Mouse (Mus musculus): ENCODE measurements at regions not wholly inside any gene's neighbourhood (a gene's known extent, or its start where the extent isn't known, plus 50 kb on each side); places are given as distances from the start of the nearest gene placed in this dataset.

DNA sequence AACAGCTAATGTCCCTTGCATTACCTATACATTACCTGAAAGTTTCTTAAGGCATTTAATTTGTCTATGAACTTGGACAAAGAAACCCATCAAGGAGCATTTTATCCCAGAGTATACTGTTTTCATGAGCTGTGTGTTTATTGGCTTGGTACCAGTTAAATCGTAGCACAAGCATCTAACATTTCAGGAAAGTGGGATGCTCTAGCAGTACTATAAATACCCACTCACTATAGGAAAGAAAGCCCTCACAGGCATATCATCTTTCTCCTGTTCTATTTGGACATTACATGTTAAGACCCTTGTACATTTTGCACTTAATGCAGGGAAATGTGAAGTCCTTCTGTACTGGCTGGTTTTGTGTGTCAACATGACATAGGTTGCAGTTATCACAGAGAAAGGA is 163.9 kb downstream of the Ptprc start:
- DNase-seq (ENCODE audit: low spot score): no peak

DNA sequence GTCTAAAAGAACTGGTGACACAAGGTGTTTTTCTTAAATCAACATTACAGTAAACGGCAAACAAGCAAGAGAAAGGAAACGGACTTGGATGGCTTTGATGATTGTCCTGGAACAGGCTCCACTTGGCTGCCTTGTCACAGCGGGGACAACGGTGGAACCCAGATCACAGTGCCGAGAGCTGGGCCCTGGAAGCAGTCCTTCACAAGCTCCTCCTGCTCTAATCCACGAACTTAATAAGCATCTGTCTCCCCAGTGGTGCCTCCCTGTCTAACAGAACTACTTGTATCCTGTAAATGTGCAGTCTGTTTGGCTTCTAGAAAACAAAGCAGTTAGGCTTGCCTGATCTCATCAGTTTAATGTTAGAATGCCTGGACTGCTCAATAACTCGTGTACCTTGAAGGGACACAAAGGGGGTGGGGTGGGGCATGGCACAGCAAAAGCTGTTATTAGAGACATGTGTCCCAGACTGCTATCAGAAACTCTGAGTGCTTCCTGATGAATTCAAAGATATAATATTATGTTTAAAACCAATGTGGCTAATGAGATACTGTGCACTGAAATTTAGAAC is 164.5 kb downstream of the Ptprc start:
- DNase-seq (ENCODE audit: low spot score): no peak

DNA sequence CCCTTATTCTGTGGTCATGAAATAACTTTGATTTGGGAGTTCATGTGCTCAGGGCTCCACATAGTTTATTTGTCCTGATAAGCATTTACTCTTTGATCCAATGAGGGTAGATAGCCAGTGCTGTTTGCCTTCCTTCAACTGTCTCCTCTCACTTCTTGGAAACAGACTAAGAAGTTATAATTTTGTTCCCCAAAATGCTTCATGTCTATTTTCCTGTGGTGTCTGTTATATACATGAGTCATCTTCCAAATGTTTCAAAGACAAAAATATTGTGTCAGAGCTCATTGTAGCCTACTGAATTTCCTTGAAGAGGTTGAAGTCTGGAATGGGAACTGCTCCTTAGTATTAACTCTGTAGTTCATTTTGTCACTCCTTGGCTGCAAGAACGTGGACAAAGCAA is 168.7 kb downstream of the Ptprc start:
- no peak for DNase-seq (ENCODE audit: low spot score)

DNA sequence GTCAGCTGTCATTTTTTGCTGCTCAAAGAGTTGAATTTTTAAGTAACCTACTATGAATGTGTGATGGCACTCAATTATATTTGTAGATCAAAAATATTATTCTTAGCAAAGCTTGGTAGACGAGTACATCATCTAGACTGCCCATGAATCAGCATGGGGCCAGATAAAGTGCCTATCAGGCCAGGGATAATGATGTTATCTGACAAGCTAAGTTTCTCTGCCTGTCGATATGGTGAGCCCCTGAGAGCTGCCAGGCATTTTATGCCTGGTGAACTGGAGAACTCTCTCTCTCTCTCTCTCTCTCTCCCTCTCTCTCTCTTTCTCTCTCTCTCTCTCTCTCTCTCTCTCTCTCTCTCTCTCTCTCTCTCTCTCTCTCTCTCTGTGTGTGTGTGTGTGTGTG is 171.2 kb downstream of the Ptprc start:
- no peak for DNase-seq (ENCODE audit: low spot score)

DNA sequence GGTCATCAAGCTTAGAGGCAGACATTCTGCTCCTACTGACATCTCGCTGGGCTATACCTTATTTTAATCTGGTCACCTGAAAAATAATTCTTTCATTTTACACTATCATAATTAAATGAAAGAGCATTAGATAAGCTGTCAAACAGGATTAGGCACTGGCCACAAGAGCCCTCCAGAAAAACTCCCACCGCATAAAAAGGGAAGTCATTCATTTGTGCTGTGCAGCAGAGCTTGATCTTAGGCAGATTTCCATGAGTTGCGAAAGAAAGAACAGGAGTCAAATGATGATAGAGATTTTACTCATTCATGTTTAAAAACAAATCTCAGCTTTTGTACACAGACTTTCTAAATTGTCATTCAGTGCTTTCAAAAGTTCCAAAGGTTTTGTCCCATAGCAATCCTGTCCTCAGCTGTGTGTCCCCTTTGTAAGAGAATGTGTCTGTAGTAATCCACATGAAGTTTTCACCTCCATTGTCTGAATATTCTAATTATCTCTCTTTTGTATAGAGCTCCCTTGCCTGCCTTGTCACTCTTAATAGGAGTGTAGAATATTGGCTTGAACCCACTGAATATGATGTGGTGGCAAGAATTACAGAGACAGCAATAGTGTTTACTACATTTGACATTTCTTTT is 176.1 kb downstream of the Ptprc start:
- no peak for DNase-seq (ENCODE audit: low spot score)

DNA sequence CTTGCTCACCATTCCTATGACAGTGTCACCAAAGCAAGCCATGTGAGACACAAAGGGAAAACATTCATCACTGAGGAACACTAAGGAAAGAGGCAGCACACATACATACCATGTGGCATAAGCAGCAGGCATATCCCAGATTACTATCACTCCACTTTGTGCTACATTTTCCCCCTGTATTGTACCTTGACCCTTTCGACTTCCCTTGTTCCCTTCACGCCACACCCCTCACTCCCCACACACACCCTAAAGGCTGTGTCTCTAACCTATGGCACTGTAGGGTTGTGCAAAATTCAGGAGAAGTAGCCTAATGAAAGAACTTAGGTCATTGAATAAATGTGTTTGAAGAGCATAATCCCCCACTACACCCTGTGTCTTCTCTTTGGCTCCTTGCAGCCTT is 179.5 kb downstream of the Ptprc start:
- DNase-seq (ENCODE audit: low spot score): no peak

DNA sequence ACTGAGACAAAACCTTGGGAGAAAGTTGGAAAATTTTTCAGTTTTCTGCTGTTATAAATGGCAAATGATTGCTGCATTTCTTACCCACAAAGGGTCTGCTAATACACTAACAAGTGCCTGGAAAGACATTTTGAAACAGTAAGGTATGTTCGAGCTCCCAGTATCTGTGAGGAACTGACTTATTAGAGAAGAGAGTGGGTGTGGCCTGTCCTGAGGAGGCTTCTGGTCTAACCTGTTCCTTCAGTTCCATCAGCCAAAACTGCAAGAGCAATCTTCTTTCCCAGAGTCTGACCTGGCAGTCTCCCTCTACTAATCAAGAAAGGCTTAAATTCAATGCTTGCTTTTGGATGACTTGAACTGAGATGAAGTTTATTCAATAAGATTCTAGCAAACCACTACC is 183.6 kb downstream of the Ptprc start:
- no peak for DNase-seq (ENCODE audit: low spot score)

DNA sequence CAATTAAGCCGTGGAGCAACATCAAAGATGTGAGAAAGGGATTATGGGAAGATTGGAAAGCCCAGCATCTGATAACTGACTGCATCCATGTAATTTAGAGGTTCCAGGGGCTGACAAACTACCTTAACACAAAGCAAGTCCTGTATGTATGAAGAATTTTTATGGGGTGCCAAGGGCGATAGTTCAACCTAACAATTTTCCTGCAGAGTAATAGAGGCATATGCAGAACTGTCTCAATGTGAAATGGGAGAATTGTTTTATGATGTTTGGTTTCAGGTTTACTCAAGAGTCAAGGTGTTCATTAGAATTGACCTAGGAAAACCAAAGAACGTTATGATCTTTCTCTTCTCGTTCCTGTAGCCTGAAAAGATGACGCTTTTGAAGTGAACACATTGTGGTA is 184.1 kb downstream of the Ptprc start:
- DNase-seq (ENCODE audit: low spot score): no peak

DNA sequence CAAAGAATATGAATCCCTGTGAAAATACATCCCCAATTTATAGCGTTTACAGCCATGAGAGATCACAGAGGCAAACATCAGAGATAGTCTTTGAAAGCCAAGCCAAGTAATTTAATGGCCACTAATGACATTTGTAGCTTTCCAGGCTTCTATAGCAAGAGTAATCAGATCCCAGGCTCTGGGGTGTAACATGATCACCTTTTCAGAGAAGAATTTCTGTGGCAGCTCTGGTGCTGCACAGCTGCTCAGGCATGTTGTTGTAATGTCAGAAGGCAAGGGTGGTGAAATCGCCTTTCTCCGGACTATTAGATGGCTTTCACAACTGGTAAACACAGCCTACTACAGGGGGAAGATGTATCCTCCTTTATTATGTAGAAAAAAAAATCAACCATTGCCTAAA is 202.1 kb downstream of the Ptprc start:
- DNase-seq (ENCODE audit: low spot score): peak; percentile 62

DNA sequence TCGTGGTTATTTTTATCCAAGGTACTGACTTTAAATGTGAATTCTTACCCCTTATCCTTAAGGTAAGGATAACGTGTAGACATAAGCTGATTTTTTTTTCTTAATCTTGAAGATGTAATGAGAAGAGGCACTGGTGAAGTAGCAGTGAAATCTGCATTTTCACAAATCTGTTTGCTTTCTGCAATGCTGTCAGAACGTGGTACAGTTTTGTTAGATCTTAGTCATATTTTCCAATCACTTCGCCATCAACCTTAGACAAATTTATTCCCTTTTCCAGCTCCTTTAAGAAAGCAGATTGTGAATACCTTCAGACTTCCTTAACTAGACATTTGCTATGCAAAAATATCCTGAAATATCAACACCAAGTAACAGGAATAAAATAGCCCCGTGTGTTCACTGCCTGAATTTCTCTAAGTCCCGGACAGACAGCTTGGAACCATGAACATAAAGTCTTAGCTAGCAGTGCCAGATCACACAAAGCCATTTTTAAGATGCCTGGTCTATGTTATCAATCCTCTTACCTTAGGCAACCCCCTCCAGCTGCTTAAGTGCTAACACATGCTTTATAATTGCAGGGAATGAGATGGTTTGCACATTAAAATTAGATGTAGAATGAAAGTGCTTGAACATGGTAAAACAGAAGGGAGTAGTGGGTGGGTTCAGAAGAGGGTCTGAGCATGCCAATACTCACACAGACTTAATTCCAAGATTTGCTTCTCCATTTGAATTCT is 202.7 kb downstream of the Ptprc start:
- DNase-seq (ENCODE audit: low spot score): peak; percentile 17

DNA sequence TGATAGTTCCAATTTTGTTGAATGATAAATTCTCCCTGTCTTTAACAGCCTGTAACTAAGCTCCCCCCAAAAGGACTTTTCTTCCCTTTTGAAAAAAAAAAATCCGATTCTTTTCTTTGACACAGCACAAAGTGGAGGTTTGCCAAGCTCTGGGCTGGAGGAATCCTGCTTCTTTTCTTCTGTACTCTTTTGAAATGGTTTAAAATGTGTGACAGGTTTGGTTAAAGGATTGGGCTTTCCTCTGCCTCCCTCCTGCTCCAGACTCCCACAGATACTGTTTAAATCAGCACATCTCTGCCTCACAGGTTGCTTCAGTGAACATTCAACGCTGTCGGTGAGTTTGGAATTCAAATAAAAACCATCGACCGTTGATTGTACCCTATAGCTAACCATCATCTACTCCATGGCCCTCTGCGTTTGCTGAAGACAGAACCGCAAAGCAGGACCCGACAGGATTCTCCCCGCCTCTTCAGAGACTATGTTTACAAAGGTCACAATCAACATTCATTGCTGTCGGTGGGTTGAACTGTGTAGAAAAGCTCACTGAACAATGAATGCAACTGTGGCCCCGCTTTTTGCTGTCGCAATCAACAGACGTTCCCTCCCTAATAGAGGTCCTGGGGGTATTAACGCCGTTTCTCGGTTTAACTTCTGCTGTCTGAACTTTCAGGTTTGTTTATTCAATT is 209.2 kb downstream of the Ptprc start:
- DNase-seq (ENCODE audit: low spot score): no peak

DNA sequence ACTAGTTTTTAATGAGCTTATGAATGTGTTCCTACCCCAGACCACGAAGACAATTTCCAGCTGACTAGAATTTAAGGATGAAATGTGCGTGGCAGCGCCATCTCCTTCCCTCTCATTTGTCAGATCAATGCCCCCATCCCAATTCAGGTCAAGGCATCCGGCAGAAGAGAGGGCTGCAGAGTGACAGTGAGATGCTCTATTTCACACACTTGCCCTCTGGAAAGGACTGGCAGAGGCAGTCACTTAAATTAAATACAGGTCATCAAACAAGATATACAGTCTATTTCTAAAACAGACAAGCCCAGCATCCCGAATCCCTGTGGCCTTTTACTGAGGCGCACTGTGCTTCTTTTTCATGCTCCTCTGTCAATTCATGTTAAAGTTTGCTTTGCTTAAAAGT is 211.9 kb downstream of the Ptprc start:
- DNase-seq (ENCODE audit: low spot score): no peak

DNA sequence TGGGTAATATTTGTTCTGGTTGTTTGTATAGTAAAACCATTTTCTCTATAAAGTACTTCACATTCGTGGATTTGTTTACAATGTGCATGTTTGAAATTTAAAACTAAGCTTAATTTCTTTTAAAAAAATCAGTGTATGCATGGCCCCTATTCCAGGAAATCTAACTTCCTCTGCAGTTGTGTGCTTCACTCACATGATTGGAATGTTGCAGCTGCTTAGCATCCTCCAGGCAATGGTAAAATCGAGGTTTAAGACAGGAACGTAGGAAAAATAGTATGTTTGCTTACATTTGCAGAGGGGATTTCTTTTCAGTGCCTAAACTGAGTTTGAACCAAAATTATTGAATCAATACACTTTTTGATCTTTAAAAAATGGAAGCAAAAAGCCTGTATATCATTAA is 217.5 kb downstream of the Ptprc start:
- DNase-seq (ENCODE audit: low spot score): no peak

DNA sequence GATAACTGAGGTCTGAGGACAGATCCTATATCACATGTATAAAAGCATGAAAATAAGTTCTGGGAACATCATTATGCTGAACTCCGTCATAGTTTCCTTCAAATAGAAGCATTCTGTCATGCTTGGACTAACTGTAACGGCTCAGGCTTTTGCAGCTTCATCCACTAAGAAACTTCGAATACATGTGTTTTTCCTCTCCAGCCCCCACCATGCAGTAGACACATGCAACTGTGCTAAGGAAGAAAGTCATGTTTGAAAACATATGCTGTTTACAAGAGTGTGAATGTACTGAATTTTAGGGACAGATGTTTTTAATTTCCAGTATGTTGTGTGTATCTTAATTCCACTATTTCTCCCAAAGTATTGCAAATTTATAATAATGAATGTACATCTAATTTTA is 219.5 kb downstream of the Ptprc start:
- no peak for DNase-seq (ENCODE audit: low spot score)

DNA sequence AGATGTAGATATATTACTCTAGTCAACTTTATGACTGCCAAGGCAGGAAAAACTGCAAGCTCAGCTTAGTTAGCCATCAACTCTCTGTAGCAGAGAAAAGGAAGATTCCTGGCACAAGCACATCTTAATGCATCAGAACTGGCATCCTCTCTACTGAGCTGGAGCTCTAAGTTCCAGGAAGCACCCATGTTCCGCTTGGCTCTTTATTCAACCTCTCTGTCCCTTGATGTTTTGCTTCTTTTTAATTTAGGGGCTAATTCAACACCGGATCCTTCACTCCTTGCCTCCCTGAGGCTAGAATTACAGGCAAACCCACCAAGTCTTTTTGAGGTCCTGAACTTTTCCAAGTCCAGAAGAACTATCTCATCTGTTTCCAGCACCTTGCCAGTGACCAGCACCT is 220.4 kb downstream of the Ptprc start:
- DNase-seq (ENCODE audit: low spot score): no peak

DNA sequence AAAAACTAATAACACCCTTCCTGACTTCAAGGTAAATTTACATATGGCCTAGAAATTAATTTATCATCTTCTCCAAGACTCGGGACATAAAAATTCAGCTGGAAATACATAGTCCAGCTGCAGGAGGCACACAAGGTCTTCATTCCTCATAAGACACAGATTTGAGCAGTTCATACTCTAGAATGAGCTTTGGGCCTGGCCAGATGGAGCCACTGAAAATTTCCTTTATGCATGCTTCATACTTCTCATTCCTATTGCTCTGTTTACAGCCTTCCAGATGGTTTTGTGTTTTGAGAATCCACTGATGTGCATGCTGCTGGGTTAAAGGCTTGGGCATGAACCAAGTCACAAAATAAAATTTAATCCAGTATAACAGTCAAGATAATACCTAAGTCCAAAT is 222.1 kb downstream of the Ptprc start:
- no peak for DNase-seq (ENCODE audit: low spot score)

DNA sequence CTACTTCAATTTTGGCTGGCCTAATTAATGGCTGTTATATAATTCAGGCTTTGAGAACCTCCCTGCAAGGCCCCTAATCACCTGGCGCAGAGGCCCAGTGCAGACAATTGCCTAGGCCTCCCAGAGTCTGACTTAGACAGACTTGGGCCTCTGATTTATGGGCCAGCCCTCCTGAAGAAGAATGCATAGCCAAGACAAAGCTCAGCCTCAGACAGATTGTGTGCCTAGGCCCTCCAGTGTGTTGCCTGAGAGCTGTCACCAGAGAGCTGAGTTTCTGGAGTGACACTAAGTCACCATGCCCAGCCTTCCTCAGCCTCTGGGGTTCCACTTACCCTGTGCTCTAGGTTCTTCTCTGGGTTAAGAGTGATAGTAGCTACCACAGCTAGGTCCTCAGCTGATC is 222.7 kb downstream of the Ptprc start:
- DNase-seq (ENCODE audit: low spot score): no peak

DNA sequence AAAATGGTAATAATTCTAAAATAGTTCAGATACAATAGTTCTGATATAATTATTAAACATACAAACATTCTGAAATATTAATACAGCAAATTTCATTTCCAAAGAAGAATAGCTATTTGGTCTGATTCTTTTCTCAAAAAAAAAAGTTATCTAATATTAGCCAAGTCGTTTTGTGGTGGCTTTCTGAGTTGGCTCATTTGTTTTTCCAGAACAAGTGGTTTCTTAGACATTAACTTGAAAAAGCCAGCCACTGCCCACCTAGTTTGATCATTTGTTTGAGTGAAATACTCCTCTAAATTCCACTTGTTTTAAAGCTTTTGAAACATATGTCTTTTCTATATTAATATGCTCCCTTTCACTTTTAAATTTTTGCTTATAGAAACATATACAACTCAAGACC is 227.6 kb downstream of the Ptprc start:
- DNase-seq (ENCODE audit: low spot score): no peak

DNA sequence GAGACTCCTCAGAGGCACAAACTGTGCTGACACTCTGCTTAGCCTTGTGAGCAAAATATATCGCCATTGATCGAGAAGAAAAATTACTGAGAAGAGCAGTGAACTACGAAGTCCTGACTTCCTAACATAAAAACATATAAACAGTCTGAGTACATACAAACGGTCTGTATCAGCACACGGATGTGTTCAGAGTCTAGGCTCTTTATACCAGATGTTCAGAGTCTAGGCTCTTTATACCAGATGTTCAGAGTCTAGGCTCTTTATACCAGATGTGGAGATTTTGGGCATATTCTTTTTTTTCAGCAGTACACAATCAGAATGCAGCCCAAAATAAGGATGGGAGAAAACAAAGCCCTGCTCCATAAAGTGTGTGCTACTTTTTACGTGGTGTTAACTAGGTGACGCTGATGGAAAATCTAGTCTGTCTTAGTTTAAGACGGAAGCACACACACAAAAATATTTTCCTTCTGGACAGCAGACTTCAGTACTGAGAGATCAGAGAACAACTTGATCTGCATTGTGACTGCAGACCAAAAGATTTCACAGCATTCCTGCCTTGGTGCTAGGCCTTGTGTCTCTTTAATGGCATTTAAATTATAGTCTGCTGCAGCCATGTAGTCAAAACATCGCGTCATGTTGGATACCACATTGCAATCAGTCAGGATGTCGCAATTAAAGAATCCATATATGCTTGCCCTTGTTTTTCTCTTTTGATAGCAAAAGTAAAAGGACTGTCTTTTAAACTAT is 233.6 kb downstream of the Ptprc start:
- DNase-seq (ENCODE audit: low spot score): no peak

DNA sequence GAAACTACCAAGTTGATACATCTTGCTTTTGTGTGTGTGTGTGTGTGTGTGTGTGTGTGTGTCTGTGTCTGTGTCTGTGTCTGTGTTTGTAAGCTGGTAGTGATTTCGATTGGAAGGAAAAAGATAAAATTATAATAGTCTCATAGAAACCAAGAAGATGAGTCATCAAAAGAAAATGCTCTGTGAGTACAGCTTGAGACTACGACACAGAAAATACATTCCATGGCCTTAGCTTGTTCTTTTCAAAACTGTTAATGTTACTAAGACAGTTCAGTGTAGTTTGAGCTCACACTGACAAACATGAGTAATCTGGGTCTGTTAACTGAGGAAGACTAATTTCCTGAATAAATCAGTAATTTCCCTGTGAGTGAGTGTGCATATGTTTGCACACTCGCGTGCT is 239.8 kb downstream of the Ptprc start:
- DNase-seq (ENCODE audit: low spot score): no peak

DNA sequence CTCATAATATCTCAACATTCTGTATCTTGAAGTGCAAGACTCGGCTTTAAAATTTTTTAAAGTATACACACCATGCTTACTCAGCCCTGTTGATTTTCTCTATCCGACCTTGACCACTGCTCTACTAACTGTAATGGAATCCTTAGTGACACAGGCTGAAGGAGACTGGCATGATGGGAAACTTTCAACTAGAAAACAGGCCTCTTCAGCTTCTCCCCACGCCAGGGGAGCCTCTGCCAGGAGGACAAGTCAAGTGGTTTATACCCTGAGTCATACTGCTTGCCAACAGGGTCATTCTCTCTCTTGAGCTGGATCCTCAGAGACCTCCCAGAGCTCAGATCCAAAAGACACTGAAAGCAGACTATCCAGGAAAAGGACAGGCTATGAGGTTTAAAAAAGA is 245.7 kb downstream of the Ptprc start:
- no peak for DNase-seq (ENCODE audit: low spot score)

DNA sequence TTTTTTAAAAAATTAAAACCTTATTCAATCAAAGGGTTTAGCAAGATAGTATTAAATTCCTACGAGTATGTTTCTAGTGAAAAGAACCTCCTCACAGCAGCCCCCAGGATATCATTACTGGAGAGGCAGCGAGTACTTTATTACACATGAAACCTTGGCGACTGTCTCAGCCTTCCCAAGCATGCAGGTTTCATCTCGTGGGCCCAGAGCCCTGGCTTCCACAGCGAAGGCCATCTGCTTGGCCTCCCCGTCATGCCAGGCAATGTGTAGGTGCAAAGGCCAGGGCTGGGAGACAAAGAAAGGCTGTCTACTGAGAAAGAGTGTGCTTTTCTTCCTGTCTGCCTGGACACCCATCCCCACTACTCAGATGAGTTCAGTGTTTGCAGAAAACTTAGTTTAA is 247.0 kb downstream of the Ptprc start:
- no peak for DNase-seq (ENCODE audit: low spot score)

DNA sequence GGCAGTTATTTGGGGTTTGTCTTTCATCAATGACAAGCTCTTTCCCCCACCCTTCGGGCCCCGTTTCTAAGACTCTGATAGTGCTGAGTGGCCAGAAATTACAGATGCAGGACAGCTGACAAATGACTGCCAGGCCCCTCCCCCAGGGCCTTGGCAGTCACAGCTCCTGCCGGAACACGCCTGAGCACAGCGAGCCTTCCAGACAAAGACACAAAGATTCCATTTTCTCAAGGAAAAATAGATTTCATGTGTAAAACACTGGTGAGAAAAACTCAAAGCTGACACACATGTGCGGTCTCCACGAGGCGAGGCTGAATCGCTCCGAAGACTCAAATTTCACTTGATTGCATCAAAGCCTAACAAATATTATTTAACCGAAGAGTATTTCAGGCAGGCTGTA is 247.6 kb downstream of the Ptprc start:
- DNase-seq (ENCODE audit: low spot score): peak; percentile 18

Data from MN1 (cell line).